Mouse (Mus musculus): ENCODE measurements around the gene Il27ra. TPM values are rescaled to one million over a fixed set of nuclear protein-coding genes. Genes with fewer than 3 reads are reported as not detected.
A peak's percentile ranks its signal among the peaks of the same experiment; 100 is the strongest.

Il27ra gene
- polyA plus RNA-seq, 1 experiment from 2014 or later, result 0.66 TPM

DNA sequence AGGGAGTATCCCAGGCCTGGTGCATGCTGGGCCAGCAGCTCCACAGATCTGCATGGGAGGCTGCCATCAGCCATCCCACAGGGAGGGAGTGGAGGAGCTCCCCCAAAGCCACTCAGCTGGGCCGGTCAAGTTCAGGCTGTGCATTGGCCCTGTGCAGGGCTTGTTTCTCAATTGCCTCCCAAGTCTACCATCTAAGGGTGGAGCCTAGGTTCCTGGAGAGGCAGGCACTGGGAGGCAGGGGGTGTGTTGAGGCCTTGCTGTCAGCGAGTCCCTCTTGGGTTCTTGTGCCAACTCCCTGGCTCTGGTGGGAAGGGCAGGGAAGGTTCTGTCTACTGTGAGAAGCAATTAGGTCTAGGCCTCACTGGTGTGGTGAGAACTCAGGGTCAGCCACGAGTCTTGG, 29.5 kb upstream of the Il27ra start:
- Histone ChIP-seq H3K4me3 (no peak overlapping the region), H3K4me1 (replicated peaks) (peaks cover 72% of the 10 kb centered on the region), H3K36me3 (peaks cover 28% of the 10 kb centered on the region), H3K27ac (0 out of 2 replicates have a peak overlapping the region, but pooled peaks have one; percentile 77), H3K4me2 (no peak overlapping the region), H3K9ac (peak overlapping the region; percentile 39; the same call in 1 of the 2 replicates), H3K27me3 (no peaks in the 10 kb centered on the region), H3K9me3 (no peaks in the 10 kb centered on the region)
- WGBS, result 79% methylated on average over 3 of the region's 3 CpGs
- no peak for ATAC-seq (ENCODE audit: low FRiP score)

- WGBS, result 85% methylated on average over 2 of the region's 2 CpGs
Measured at GRCm38 (mm10) chr8:84070667-84071066, 28.3 kb upstream of the Il27ra start.

DNA sequence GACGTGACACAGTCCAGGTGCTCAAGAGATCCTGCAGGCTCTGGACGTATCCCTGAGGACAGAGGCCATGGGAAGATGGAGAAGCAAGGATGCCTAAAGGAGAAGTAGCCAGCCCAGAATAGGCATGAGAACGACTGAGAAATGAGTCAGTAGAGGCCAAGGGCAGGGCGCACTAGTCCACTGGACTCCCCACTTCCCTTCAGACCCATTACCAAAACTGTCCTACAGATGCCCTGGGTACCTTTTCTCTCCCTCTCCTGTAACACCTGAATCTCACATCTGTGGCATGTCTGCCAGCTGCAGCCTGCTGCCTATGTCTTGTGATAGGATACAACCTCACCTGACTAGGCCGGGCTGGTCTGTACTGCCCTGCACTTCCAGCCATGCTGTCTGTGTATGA, 27.9 kb upstream of the Il27ra start:
- Histone ChIP-seq H3K9ac (no peak overlapping the region), H3K27me3 (no peaks in the 10 kb centered on the region), H3K4me1 (replicated peaks) (peaks cover 73% of the 10 kb centered on the region), H3K9me3 (no peaks in the 10 kb centered on the region), H3K4me2 (no peak overlapping the region), H3K36me3 (peaks cover 12% of the 10 kb centered on the region), H3K27ac (0 out of 2 replicates have a peak overlapping the region, but pooled peaks have one; percentile 27), H3K4me3 (no peak overlapping the region)
- no peak for ATAC-seq (ENCODE audit: low FRiP score)
- 87% methylated on average over 5 of the region's 5 CpGs for WGBS

More at GRCm38 (mm10) chr8:84070667-84071066, 28.3 kb upstream of the Il27ra start:
- no peak for ATAC-seq (ENCODE audit: low FRiP score)
- Histone ChIP-seq H3K9ac (no peak overlapping the region), H3K36me3 (peaks cover 16% of the 10 kb centered on the region), H3K4me1 (replicated peaks) (peaks cover 73% of the 10 kb centered on the region), H3K27me3 (no peaks in the 10 kb centered on the region), H3K9me3 (no peaks in the 10 kb centered on the region), H3K4me3 (no peak overlapping the region), H3K4me2 (no peak overlapping the region), H3K27ac (no peak overlapping the region)

DNA sequence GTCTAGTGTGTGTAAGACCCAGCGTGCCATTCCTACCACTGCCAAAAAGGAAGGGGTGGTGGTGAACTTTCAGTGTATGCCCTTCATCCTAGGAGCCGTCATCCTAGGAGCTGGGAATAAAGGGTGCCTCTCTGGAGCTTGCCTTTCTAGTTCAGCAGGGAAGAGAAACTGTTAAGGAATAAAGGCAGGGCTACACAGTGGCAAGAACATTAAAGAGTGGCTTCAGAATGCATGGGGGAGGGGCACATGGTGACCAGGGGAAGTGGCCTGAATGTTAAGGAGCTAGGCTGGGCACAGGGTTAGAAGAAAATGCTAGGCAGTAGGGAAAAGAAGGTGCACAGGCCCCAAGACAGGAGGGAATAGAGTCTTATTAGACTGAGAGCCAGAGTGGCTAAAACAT, 27.4 kb upstream of the Il27ra start:
- Histone ChIP-seq H3K4me2 (no peak overlapping the region), H3K4me1 (replicated peaks) (peaks cover 73% of the 10 kb centered on the region), H3K27ac (peak overlapping the region; percentile 27), H3K9me3 (no peaks in the 10 kb centered on the region), H3K36me3 (peaks cover 7% of the 10 kb centered on the region; the same call in 1 of the 2 replicates), H3K9ac (peak overlapping the region; percentile 14; the same call in 1 of the 2 replicates), H3K27me3 (no peaks in the 10 kb centered on the region), H3K4me3 (no peak overlapping the region)
- no peak for ATAC-seq (ENCODE audit: low FRiP score)
- 58% methylated on average over 2 of the region's 2 CpGs for WGBS

DNA sequence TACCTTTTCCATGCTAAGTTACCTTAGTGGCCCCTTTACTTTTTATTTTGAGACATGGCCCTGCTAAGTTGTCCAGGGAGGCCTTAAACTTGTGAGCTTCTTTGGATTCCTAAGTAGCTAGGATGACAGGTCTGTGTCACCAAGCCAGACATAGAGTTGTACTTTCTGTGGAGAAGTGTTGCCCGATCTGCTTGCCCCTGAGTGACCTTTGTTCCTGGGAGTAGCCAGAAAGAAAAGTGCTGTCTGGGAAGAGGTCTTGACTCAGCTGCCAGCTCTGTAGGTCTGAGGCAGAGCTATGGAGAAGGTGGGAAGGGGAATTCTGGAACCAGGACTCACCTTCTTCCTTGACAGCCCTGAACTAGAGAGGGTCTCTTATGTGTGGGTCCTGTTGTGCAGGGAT, 26.8 kb upstream of the Il27ra start:
- ATAC-seq (ENCODE audit: low FRiP score), result no peak
- 50% methylated on average over 1 of the region's 1 CpGs for WGBS
- no peak overlapping the region for H3K4me3 ChIP-seq
- H3K4me1 ChIP-seq (replicated peaks), result peaks cover 69% of the 10 kb centered on the region
- peaks cover 2% of the 10 kb centered on the region; the same call in 1 of the 2 replicates for H3K36me3 ChIP-seq
- H3K9me3 ChIP-seq, result no peaks in the 10 kb centered on the region
- peak overlapping the region; percentile 14; the same call in 1 of the 2 replicates for H3K9ac ChIP-seq
- H3K4me2 ChIP-seq, result no peak overlapping the region
- H3K27me3 ChIP-seq, result no peaks in the 10 kb centered on the region
- peak overlapping the region; percentile 27; the same call in 1 of the 2 replicates for H3K27ac ChIP-seq

GRCm38 (mm10) chr8:84068316-84069035, 26.1 kb upstream of the Il27ra start:
- ATAC-seq (ENCODE audit: low FRiP score), result no peak
- Histone ChIP-seq H3K4me2 (peak overlapping the region; percentile 54), H3K4me3 (no peak overlapping the region), H3K9ac (0 out of 2 replicates have a peak overlapping the region, but pooled peaks have one; percentile 85), H3K36me3 (no peaks in the 10 kb centered on the region), H3K9me3 (no peaks in the 10 kb centered on the region), H3K27ac (no peak overlapping the region), H3K4me1 (replicated peaks) (peaks cover 62% of the 10 kb centered on the region), H3K27me3 (no peaks in the 10 kb centered on the region)
- 81% methylated on average over 12 of the region's 12 CpGs for WGBS

DNA sequence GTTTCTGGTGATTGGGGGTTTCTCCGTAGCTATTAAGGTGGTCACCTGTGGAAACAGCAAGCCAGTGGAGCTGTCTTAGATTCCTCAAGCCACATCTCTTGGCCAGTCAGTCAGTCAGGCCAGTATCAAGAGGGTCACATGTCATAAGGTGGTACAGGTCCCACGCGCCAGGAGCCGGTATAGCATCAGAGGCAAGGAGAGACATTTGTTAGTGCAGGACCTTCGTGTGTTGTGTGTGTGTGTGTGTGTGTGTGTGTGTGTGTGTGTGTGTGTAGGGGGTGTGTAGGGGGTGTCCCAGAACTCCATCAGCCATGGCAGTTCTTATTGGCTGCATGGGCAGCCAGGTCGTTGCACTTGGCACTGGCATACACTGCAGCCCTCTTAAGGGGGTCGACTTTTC, 25.5 kb upstream of the Il27ra start:
- peak overlapping the region; percentile 85 for H3K9ac ChIP-seq
- peaks cover 56% of the 10 kb centered on the region for H3K4me1 ChIP-seq (replicated peaks)

GRCm38 (mm10) chr8:84067047-84067573, 24.7 kb upstream of the Il27ra start:
- ATAC-seq (ENCODE audit: low FRiP score), result peak; percentile 74
- Histone ChIP-seq H3K9me3 (no peaks in the 10 kb centered on the region), H3K4me1 (replicated peaks) (peaks cover 48% of the 10 kb centered on the region), H3K27me3 (no peaks in the 10 kb centered on the region), H3K9ac (peak overlapping the region; percentile 85), H3K36me3 (no peaks in the 10 kb centered on the region), H3K27ac (peak overlapping the region; percentile 97), H3K4me2 (peak overlapping the region; percentile 54), H3K4me3 (peak overlapping the region; percentile 88)
- WGBS, result under 1% methylated on average over 46 of the region's 58 CpGs

More for the DNA sequence above, 25.5 kb upstream of the Il27ra start:
- no peaks in the 10 kb centered on the region for H3K9me3 ChIP-seq
- H3K4me3 ChIP-seq, result peak overlapping the region; percentile 88
- no peaks in the 10 kb centered on the region for H3K36me3 ChIP-seq
- ATAC-seq (ENCODE audit: low FRiP score), result no peak
- peak overlapping the region; percentile 54 for H3K4me2 ChIP-seq
- no peaks in the 10 kb centered on the region for H3K27me3 ChIP-seq
- 90% methylated on average over 7 of the region's 7 CpGs for WGBS
- no peak overlapping the region for H3K27ac ChIP-seq

DNA sequence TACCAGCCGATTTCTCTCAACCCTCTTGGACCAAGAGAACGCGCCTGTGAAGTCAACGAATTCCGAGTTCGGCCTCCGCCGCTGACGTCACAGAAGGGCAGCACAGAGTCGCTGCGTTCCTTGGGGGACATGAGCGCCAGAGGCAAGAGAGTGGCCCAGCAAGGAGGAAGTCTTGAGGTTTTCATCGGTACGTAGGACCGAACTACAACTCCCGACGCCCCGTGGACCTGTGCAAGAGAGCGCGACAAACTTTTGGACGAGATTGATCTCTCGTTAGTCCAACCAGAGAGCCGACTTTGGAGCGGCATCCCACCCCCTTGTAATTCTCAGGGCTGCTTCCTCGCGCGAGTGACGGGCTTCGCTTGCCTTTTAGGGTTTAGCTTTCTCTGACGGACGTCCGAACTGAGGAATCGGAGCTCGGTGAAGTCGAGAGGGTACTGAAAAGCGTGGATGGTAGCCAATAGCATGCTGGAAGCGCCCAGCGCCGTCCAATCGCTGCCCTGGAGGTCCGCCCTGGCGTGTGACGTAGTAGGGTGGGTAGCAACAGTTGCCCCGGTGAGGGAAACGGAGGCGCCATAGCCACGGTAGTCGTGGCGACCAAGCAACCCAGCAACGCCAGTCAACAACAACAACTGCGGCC, 24.0 kb upstream of the Il27ra start, which contains the start of gene Rfx1:
Gene Rfx1, plus strand, starts transcription at position 544 of the 640 bp plus-strand sequence.
- no peaks in the 10 kb centered on the region for H3K36me3 ChIP-seq
- no peaks in the 10 kb centered on the region for H3K9me3 ChIP-seq
- H3K4me2 ChIP-seq, result peak within 1 kb of the TSS; percentile 80
- peak within 1 kb of the TSS; percentile 85 for H3K9ac ChIP-seq
- under 1% methylated on average over 51 of the region's 51 CpGs for WGBS
- peak within 1 kb of the TSS; percentile 88 for H3K4me3 ChIP-seq
- H3K27me3 ChIP-seq, result no peaks in the 10 kb centered on the region
- H3K4me1 ChIP-seq (replicated peaks), result peaks cover 41% of the 10 kb centered on the region
- peak within 1 kb of the TSS; percentile 97 for H3K27ac ChIP-seq
- peak; percentile 98 for ATAC-seq (ENCODE audit: low FRiP score)

DNA sequence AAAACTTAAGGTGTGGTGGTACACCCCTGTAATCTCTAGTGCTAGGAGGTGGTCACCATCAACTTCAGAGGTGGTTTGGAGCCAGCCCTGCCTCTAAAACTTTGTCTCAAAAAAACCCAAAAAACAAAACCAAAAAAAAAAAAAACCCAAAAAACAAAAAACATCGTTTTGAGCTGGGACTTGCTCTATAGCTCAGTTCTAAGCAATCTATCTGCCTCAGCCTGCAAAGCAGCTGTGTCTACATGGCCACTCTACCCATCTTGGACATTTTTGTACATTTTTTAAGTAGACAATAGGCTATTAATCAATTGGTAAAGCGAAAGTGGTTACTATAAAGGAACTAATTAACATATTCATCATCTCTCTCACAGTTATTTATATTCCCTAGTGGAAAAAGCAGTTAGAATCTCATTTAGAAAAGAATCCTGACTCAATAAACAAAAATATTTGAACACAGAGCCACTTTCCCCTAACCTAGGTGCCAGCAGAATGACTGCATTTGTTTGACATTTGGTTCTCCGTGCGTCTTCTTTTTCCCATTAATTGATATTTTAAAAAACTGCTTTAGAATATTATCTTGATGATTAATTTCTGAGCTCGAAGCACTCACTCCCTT, 23.2 kb upstream of the Il27ra start:
- Histone ChIP-seq H3K4me1 (replicated peaks) (peaks cover 35% of the 10 kb centered on the region), H3K36me3 (no peaks in the 10 kb centered on the region), H3K27ac (peak overlapping the region; percentile 88), H3K4me2 (peak overlapping the region; percentile 80), H3K9me3 (no peaks in the 10 kb centered on the region), H3K9ac (peak overlapping the region; percentile 76), H3K27me3 (no peaks in the 10 kb centered on the region), H3K4me3 (peak overlapping the region; percentile 88)
- WGBS, result 23% methylated on average over 5 of the region's 5 CpGs
- ATAC-seq (ENCODE audit: low FRiP score), result no peak

DNA sequence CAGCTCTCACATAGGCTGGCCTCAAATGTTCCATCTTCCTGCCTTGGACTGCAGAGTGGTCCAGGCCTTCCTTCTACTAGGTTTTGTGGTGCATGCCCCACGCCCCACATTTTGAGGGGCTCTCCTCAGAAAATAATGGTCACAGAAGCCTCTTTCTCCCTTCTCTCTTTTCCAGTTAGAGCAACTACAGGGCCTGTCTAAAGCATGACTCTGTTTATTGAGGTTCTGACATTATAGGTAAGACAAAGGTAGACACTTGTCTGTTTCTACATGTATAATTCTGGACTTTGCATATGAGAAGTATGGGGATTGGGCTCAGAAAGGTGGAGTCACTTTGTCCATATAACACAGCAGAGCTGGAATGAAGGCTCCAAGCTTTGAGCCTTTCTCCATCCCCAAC, 22.6 kb upstream of the Il27ra start, which contains the start of gene Gm10643:
Gene Gm10643, minus strand, starts transcription at position 101 of the 400 bp plus-strand sequence.
- H3K9me3 ChIP-seq, result no peaks in the 10 kb centered on the region
- peak within 1 kb of the TSS; percentile 76 for H3K9ac ChIP-seq
- peak within 1 kb of the TSS; percentile 88 for H3K27ac ChIP-seq
- no peaks in the 10 kb centered on the region for H3K27me3 ChIP-seq
- no peaks in the 10 kb centered on the region for H3K36me3 ChIP-seq
- ATAC-seq (ENCODE audit: low FRiP score), result no peak
- 96% methylated on average over 1 of the region's 1 CpGs for WGBS
- peaks cover 30% of the 10 kb centered on the region for H3K4me1 ChIP-seq (replicated peaks)
- H3K4me2 ChIP-seq, result peak within 1 kb of the TSS; percentile 80
- H3K4me3 ChIP-seq, result peak within 1 kb of the TSS; percentile 88
